Comparison of ENCODE assay signal across 14 mouse cellular contexts in genomic region chr6:134489637-134490036, GRCm38 (mm10).
A peak's percentile ranks its signal among the peaks of the same experiment; 100 is the strongest.
DNase-seq lines count a peak whose midpoint lies in the region; ATAC-seq and TF ChIP-seq lines count a peak whose summit lies in the region.
"Had no signal": no experiment of that assay in that cellular context is flagged by ENCODE, and none has a peak within 500 bp of the region (broad histone marks: within the 10 kb centered on the region; RNA-seq: fewer than 3 reads in every experiment).

No protein-coding gene starts in this region.

- H3K9me3 ChIP-seq in lung, embryonic 14.5 days (ENCODE audit: low read depth, low read length): no peaks in the 10 kb centered on the region
- H3K9me3 ChIP-seq: embryonic facial prominence, embryonic 12.5 days had no signal

- H3K9ac ChIP-seq in lung, embryonic 14.5 days: no peak overlapping the region
- H3K9ac ChIP-seq: embryonic facial prominence, embryonic 12.5 days had no signal

- no peak overlapping the region for H3K4me3 ChIP-seq in lung, embryonic 14.5 days (ENCODE audit: low read depth, low read length)
- H3K4me3 ChIP-seq: embryonic facial prominence, embryonic 12.5 days had no signal

- no peak overlapping the region for H3K27ac ChIP-seq in lung, embryonic 14.5 days (ENCODE audit: low read depth)
- H3K27ac ChIP-seq: embryonic facial prominence, embryonic 12.5 days had no signal

- H3K4me2 ChIP-seq in lung, embryonic 14.5 days: no peak overlapping the region
- H3K4me2 ChIP-seq: embryonic facial prominence, embryonic 12.5 days had no signal

- TF ChIP-seq CTCF in lung, embryonic 14.5 days (IDR thresholded peaks at IDR 0.05; ENCODE audit: low read depth): no peak

- intact Hi-C loops in heart, postnatal 10 days (cut with DNase I): no loop called here

- ATAC-seq in lung, embryonic 14.5 days (ENCODE audit: insufficient read depth): peak; percentile 75
- ATAC-seq: forebrain, embryonic 16.5 days; Patski had no signal

- peak; percentile 16 for DNase-seq in embryo, embryonic 10 days (ENCODE audit: low spot score)
- DNase-seq in embryo, embryonic 11 days: no peak
- peak; percentile 29 for DNase-seq in Muller cell, postnatal 12 days (ENCODE audit: inconsistent ontology term)
- DNase-seq in heart, postnatal 10 days: peak; percentile 35 to 46
- DNase-seq in lung, embryonic 14.5 days: peak; percentile 65
- no peak for DNase-seq in layer of hippocampus, adult 8-10 months (ENCODE audit: low spot score in 2 of 2)
- DNase-seq in layer of hippocampus, postnatal 36 days: no peak
- DNase-seq in layer of hippocampus, postnatal 10 days (ENCODE audit: low spot score in 2 of 2): no peak
- DNase-seq: cerebellum, adult 8-10 months; left cerebral cortex, postnatal 4 days; spleen, adult 18-20 months had no signal

- H3K27me3 ChIP-seq in lung, embryonic 14.5 days (ENCODE audit: insufficient read depth, low read length): no peaks in the 10 kb centered on the region
- H3K27me3 ChIP-seq: embryonic facial prominence, embryonic 12.5 days; Patski had no signal

- H3K4me1 ChIP-seq in lung, embryonic 14.5 days (ENCODE audit: insufficient read depth): no peaks in the 10 kb centered on the region

- peaks cover 27% of the 10 kb centered on the region for H3K36me3 ChIP-seq in lung, embryonic 14.5 days (ENCODE audit: insufficient read depth)

- WGBS in lung, embryonic 14.5 days: 47% methylated on average over 9 of the region's 9 CpGs

Comparison
In these comparisons a context has a peak if more than half of its experiments do, and no peak if none do; other contexts are left out.
1. DNase-seq: peak in embryo, embryonic 10 days (single experiment), Muller cell, postnatal 12 days (single experiment), heart, postnatal 10 days (2 of 2) and lung, embryonic 14.5 days (single experiment); none in embryo, embryonic 11 days (single experiment), layer of hippocampus, adult 8-10 months (0 of 2), layer of hippocampus, postnatal 36 days (0 of 2) and layer of hippocampus, postnatal 10 days (0 of 2).